Mouse (Mus musculus): Measurements from ENCODE around the gene Retn. TPM values are rescaled to one million over a fixed set of nuclear protein-coding genes. Genes with fewer than 3 reads are reported as not detected.

Gene Retn
- polyA plus RNA-seq (2015; fragmentation: Nextera tagmentation; extraction: Ambion mirVana) = not detected in 2 replicates

- Histone ChIP-seq H3K9ac (ENCODE audit: low read depth, low read length) (no peak within 1 kb of the TSS), H3K4me2 (replicated peaks; ENCODE audit: low read depth) (no peak within 1 kb of the TSS), H3K27ac (ENCODE audit: low read depth, low read length) (no peak within 1 kb of the TSS), H3K4me3 (ENCODE audit: low read depth, low read length) (no peak within 1 kb of the TSS), H3K9me3 (ENCODE audit: control insufficient read depth) (no peaks in the 10 kb centered on the region), H3K4me1 (replicated peaks; ENCODE audit: control insufficient read depth, insufficient read depth, low read length) (no peaks in the 10 kb centered on the region), H3K27me3 (replicated peaks; ENCODE audit: control insufficient read depth, insufficient read depth, low read length) (0 out of 2 replicates have a peak, but pooled peaks cover 4% of the 10 kb centered on the region), H3K36me3 (ENCODE audit: control insufficient read depth, insufficient read depth) (no peaks in the 10 kb centered on the region)
- no peak for TF ChIP-seq CTCF (IDR thresholded peaks at IDR 0.05; ENCODE audit: low read depth)
- WGBS = 66% methylated on average over 3 of the region's 3 CpGs
- ATAC-seq = no peak
Measured at GRCm38 (mm10) chr8:3655526-3655925, at the start of gene Retn. Retn (plus strand) TSS chr8:3655770.

- no peak overlapping the region for H3K9ac ChIP-seq (ENCODE audit: low read depth, low read length)
- TF ChIP-seq CTCF (IDR thresholded peaks at IDR 0.05; ENCODE audit: low read depth) = no peak
- ATAC-seq = no peak
- no peaks in the 10 kb centered on the region for H3K9me3 ChIP-seq (ENCODE audit: control insufficient read depth)
- no peaks in the 10 kb centered on the region for H3K27me3 ChIP-seq (replicated peaks; ENCODE audit: control insufficient read depth, insufficient read depth, low read length)
- no peaks in the 10 kb centered on the region for H3K4me1 ChIP-seq (replicated peaks; ENCODE audit: control insufficient read depth, insufficient read depth, low read length)
- peaks cover 79% of the 10 kb centered on the region for H3K36me3 ChIP-seq (ENCODE audit: control insufficient read depth, insufficient read depth)
- H3K4me2 ChIP-seq (replicated peaks; ENCODE audit: low read depth) = no peak overlapping the region
- no peak overlapping the region for H3K4me3 ChIP-seq (ENCODE audit: low read depth, low read length)
- WGBS = 44% methylated on average over 16 of the region's 16 CpGs
- no peak overlapping the region for H3K27ac ChIP-seq (ENCODE audit: low read depth, low read length)
Measured at GRCm38 (mm10) chr8:3606593-3606992, 49.0 kb upstream of the Retn start.

- ATAC-seq = no peak
- no peaks in the 10 kb centered on the region for H3K27me3 ChIP-seq (replicated peaks; ENCODE audit: control insufficient read depth, insufficient read depth, low read length)
- no peak for TF ChIP-seq CTCF (IDR thresholded peaks at IDR 0.05; ENCODE audit: low read depth)
- peaks cover 81% of the 10 kb centered on the region for H3K36me3 ChIP-seq (ENCODE audit: control insufficient read depth, insufficient read depth)
- no peak overlapping the region for H3K4me2 ChIP-seq (replicated peaks; ENCODE audit: low read depth)
- no peak overlapping the region for H3K9ac ChIP-seq (ENCODE audit: low read depth, low read length)
- H3K4me3 ChIP-seq (ENCODE audit: low read depth, low read length) = no peak overlapping the region
- no peaks in the 10 kb centered on the region for H3K4me1 ChIP-seq (replicated peaks; ENCODE audit: control insufficient read depth, insufficient read depth, low read length)
- no peaks in the 10 kb centered on the region for H3K9me3 ChIP-seq (ENCODE audit: control insufficient read depth)
- no peak overlapping the region for H3K27ac ChIP-seq (ENCODE audit: low read depth, low read length)
- 77% methylated on average over 7 of the region's 7 CpGs for WGBS
Measured at GRCm38 (mm10) chr8:3607822-3608221, 47.7 kb upstream of the Retn start.

- WGBS = 77% methylated on average over 12 of the region's 12 CpGs
- H3K36me3 ChIP-seq (ENCODE audit: control insufficient read depth, insufficient read depth) = peaks cover 82% of the 10 kb centered on the region
- no peak overlapping the region for H3K9ac ChIP-seq (ENCODE audit: low read depth, low read length)
- no peak overlapping the region for H3K4me2 ChIP-seq (replicated peaks; ENCODE audit: low read depth)
- no peak overlapping the region for H3K4me3 ChIP-seq (ENCODE audit: low read depth, low read length)
- no peaks in the 10 kb centered on the region for H3K4me1 ChIP-seq (replicated peaks; ENCODE audit: control insufficient read depth, insufficient read depth, low read length)
- TF ChIP-seq CTCF (IDR thresholded peaks at IDR 0.05; ENCODE audit: low read depth) = no peak
- no peak overlapping the region for H3K27ac ChIP-seq (ENCODE audit: low read depth, low read length)
- no peaks in the 10 kb centered on the region for H3K27me3 ChIP-seq (replicated peaks; ENCODE audit: control insufficient read depth, insufficient read depth, low read length)
- no peak for ATAC-seq
- no peaks in the 10 kb centered on the region for H3K9me3 ChIP-seq (ENCODE audit: control insufficient read depth)
Measured at GRCm38 (mm10) chr8:3609046-3609815, 46.3 kb upstream of the Retn start.

GRCm38 (mm10) chr8:3609816-3610150 lies 45.8 kb upstream of the Retn start:
- Histone ChIP-seq H3K4me3 (ENCODE audit: low read depth, low read length) (no peak overlapping the region), H3K9me3 (ENCODE audit: control insufficient read depth) (no peaks in the 10 kb centered on the region), H3K36me3 (ENCODE audit: control insufficient read depth, insufficient read depth) (peaks cover 82% of the 10 kb centered on the region), H3K9ac (ENCODE audit: low read depth, low read length) (no peak overlapping the region), H3K27ac (ENCODE audit: low read depth, low read length) (no peak overlapping the region), H3K4me2 (replicated peaks; ENCODE audit: low read depth) (no peak overlapping the region), H3K4me1 (replicated peaks; ENCODE audit: control insufficient read depth, insufficient read depth, low read length) (no peaks in the 10 kb centered on the region), H3K27me3 (replicated peaks; ENCODE audit: control insufficient read depth, insufficient read depth, low read length) (no peaks in the 10 kb centered on the region)
- 57% methylated on average over 6 of the region's 6 CpGs for WGBS
- no peak for TF ChIP-seq CTCF (IDR thresholded peaks at IDR 0.05; ENCODE audit: low read depth)
- ATAC-seq = no peak

GRCm38 (mm10) chr8:3621199-3621970 lies 34.2 kb upstream of the Retn start, which contains the start of the genes Xab2 and Pet100:
Xab2 (minus strand) TSS chr8:3621316.
Pet100 (plus strand) TSS chr8:3621548.
- H3K4me1 ChIP-seq (replicated peaks; ENCODE audit: control insufficient read depth, insufficient read depth, low read length) = peaks cover 6% of the 10 kb centered on the region
- H3K27ac ChIP-seq (ENCODE audit: low read depth, low read length) = no peak within 1 kb of the TSS
- peaks cover 23% of the 10 kb centered on the region for H3K36me3 ChIP-seq (ENCODE audit: control insufficient read depth, insufficient read depth)
- no peak for TF ChIP-seq CTCF (IDR thresholded peaks at IDR 0.05; ENCODE audit: low read depth)
- WGBS = under 1% methylated on average over 37 of the region's 37 CpGs
- H3K9me3 ChIP-seq (ENCODE audit: control insufficient read depth) = no peaks in the 10 kb centered on the region
- peak; percentile 99 for ATAC-seq
- peak within 1 kb of the TSS; percentile 89 for H3K4me2 ChIP-seq (replicated peaks; ENCODE audit: low read depth)
- H3K4me3 ChIP-seq (ENCODE audit: low read depth, low read length) = peak within 1 kb of the TSS; percentile 92
- peak within 1 kb of the TSS; percentile 84 for H3K9ac ChIP-seq (ENCODE audit: low read depth, low read length)
- H3K27me3 ChIP-seq (replicated peaks; ENCODE audit: control insufficient read depth, insufficient read depth, low read length) = no peaks in the 10 kb centered on the region

Data from intestine, postnatal 0 days (tissue).